ENCODE assay signal across 8 mouse cellular contexts in genomic region chr7:12422855-12423254, GRCm38 (mm10). TPM values are rescaled to one million over a fixed set of nuclear protein-coding genes. Genes with fewer than 3 reads are reported as not detected.
DNase-seq lines count a peak whose midpoint lies in the region; ATAC-seq and TF ChIP-seq lines count a peak whose summit lies in the region.

No protein-coding gene starts in this region.

- 0 out of 2 replicates have a peak overlapping the region, but pooled peaks have one; percentile 62 for H3K9ac ChIP-seq in lung, postnatal 0 days (replicated peaks; ENCODE audit: low read depth)
- H3K9ac ChIP-seq in limb, embryonic 15.5 days, result no peak overlapping the region
- H3K9ac ChIP-seq in stomach, embryonic 14.5 days (replicated peaks; ENCODE audit: low read depth, low read length), result no peak overlapping the region

- no peaks in the 10 kb centered on the region for H3K4me1 ChIP-seq in cerebellum, adult 2 months (ENCODE audit: control insufficient read depth, insufficient read depth, low read length)
- H3K4me1 ChIP-seq in lung, postnatal 0 days (ENCODE audit: insufficient read depth, low read depth, low read length), result no peaks in the 10 kb centered on the region
- H3K4me1 ChIP-seq in limb, embryonic 15.5 days, result peaks cover 11% of the 10 kb centered on the region
- peaks cover 4% of the 10 kb centered on the region; the same call in 1 of the 2 replicates for H3K4me1 ChIP-seq in stomach, embryonic 14.5 days (ENCODE audit: control insufficient read depth, insufficient read depth, low read length)

- no peaks in the 10 kb centered on the region for H3K9me3 ChIP-seq in lung, postnatal 0 days (ENCODE audit: low read length)
- no peaks in the 10 kb centered on the region for H3K9me3 ChIP-seq in limb, embryonic 15.5 days
- H3K9me3 ChIP-seq in stomach, embryonic 14.5 days (ENCODE audit: control insufficient read depth, low read depth, low read length), result no peaks in the 10 kb centered on the region

- H3K27me3 ChIP-seq in cerebellum, adult 2 months (ENCODE audit: control insufficient read depth, insufficient read depth, low read length), result no peaks in the 10 kb centered on the region
- H3K27me3 ChIP-seq in lung, postnatal 0 days (replicated peaks; ENCODE audit: insufficient read depth, low read length), result no peaks in the 10 kb centered on the region
- H3K27me3 ChIP-seq in limb, embryonic 15.5 days, result no peaks in the 10 kb centered on the region
- H3K27me3 ChIP-seq in stomach, embryonic 14.5 days (ENCODE audit: control insufficient read depth, insufficient read depth, low read length), result no peaks in the 10 kb centered on the region

- H3K4me2 ChIP-seq in lung, postnatal 0 days (replicated peaks; ENCODE audit: low read depth, low read length), result peak overlapping the region; percentile 57
- no peak overlapping the region; the same call in 1 of the 2 replicates for H3K4me2 ChIP-seq in limb, embryonic 15.5 days
- H3K4me2 ChIP-seq in stomach, embryonic 14.5 days (replicated peaks; ENCODE audit: low read depth, low read length), result peak overlapping the region; percentile 63; the same call in 1 of the 2 replicates

- no peak for TF ChIP-seq CTCF in cerebellum, adult 2 months (IDR thresholded peaks at IDR 0.05; ENCODE audit: borderline replicate concordance, insufficient read depth, low read depth, low read length)
- no peak for TF ChIP-seq CTCF in lung, postnatal 0 days (IDR thresholded peaks at IDR 0.05)

- DNase-seq in cerebellum, adult 2 months, result no peak
- DNase-seq in cerebellum, postnatal 10 days, result no peak
- DNase-seq in lung, postnatal 0 days (ENCODE audit: low spot score), result no peak
- no peak for DNase-seq in lung, postnatal 10 days
- DNase-seq in thymus, postnatal 0 days (ENCODE audit: low spot score), result no peak
- no peak for DNase-seq in right cerebral cortex, adult 2 months (ENCODE audit: low spot score in 2 of 2)

- no peaks in the 10 kb centered on the region for H3K36me3 ChIP-seq in lung, postnatal 0 days (ENCODE audit: insufficient read depth, low read length)
- peaks cover 18% of the 10 kb centered on the region for H3K36me3 ChIP-seq in limb, embryonic 15.5 days
- H3K36me3 ChIP-seq in stomach, embryonic 14.5 days (ENCODE audit: control insufficient read depth, insufficient read depth, low read length), result no peaks in the 10 kb centered on the region

- ATAC-seq in lung, postnatal 0 days, result no peak
- no peak for ATAC-seq in limb, embryonic 15.5 days (ENCODE audit: insufficient number of reproducible peaks, low FRiP score, low TSS enrichment, low read depth)
- ATAC-seq in stomach, embryonic 14.5 days (ENCODE audit: insufficient number of reproducible peaks, insufficient read depth, low FRiP score, low read depth), result 0 out of 2 replicates have a peak, but pooled peaks have one; percentile 10

- TF ChIP-seq EP300 in lung, postnatal 0 days (IDR thresholded peaks at IDR 0.05), result no peak

- no peak overlapping the region for H3K27ac ChIP-seq in cerebellum, adult 2 months (ENCODE audit: insufficient read depth, low read length)
- H3K27ac ChIP-seq in lung, postnatal 0 days (ENCODE audit: low read length), result no peak overlapping the region
- H3K27ac ChIP-seq in limb, embryonic 15.5 days, result no peak overlapping the region
- no peak overlapping the region for H3K27ac ChIP-seq in stomach, embryonic 14.5 days (ENCODE audit: low read length)

- 57% methylated on average over 3 of the region's 3 CpGs for WGBS in cerebellum, adult 2 months
- 56% methylated on average over 3 of the region's 3 CpGs for WGBS in lung, postnatal 0 days
- WGBS in limb, embryonic 15.5 days, result 62% methylated on average over 3 of the region's 3 CpGs
- WGBS in stomach, embryonic 14.5 days, result 51% methylated on average over 3 of the region's 3 CpGs

- no peak for TF ChIP-seq POLR2A in cerebellum, adult 2 months (IDR thresholded peaks at IDR 0.05; ENCODE audit: borderline replicate concordance, insufficient read depth, low read length)

- peak overlapping the region; percentile 81 for H3K4me3 ChIP-seq in cerebellum, adult 2 months (replicated peaks; ENCODE audit: insufficient read depth, low read depth, low read length)
- peak overlapping the region; percentile 54 for H3K4me3 ChIP-seq in lung, postnatal 0 days (ENCODE audit: low read depth, low read length)
- H3K4me3 ChIP-seq in limb, embryonic 15.5 days, result peak overlapping the region; percentile 63
- peak overlapping the region; percentile 58 for H3K4me3 ChIP-seq in stomach, embryonic 14.5 days (ENCODE audit: low read depth, low read length)

RNA-seq across cellular contexts. Expression of gene Zfp551, which starts 0.3 kb away (rescaled TPM):
- polyA plus RNA-seq in cerebellum, adult 2 months (2012; rRNA removed), result 2.9 and 3.3 TPM in 2 replicates
- polyA plus RNA-seq in lung, postnatal 0 days (2015; fragmentation: Nextera tagmentation; extraction: Ambion mirVana), result 2.5 TPM in 2 replicates
- 4.3 and 5.3 TPM in 2 replicates for polyA plus RNA-seq in limb, embryonic 15.5 days (2015; fragmentation: Nextera tagmentation; extraction: Ambion mirVana)
- polyA plus RNA-seq in stomach, embryonic 14.5 days (2014; fragmentation: Nextera tagmentation; extraction: Ambion mirVana), result 4.5 and 4.8 TPM in 2 replicates
- 2.6 and 3.2 TPM in 2 replicates for polyA plus RNA-seq in thymus, postnatal 0 days (2015; fragmentation: Nextera tagmentation; extraction: Ambion mirVana)

RNA-seq across cellular contexts. Expression of gene Vmn1r84, which starts 53.8 kb away (rescaled TPM):
- polyA plus RNA-seq in cerebellum, adult 2 months (2012; rRNA removed), result not detected in 2 replicates
- polyA plus RNA-seq in lung, postnatal 0 days (2015; fragmentation: Nextera tagmentation; extraction: Ambion mirVana), result not detected in 2 replicates
- polyA plus RNA-seq in limb, embryonic 15.5 days (2015; fragmentation: Nextera tagmentation; extraction: Ambion mirVana), result not detected in 2 replicates
- polyA plus RNA-seq in stomach, embryonic 14.5 days (2014; fragmentation: Nextera tagmentation; extraction: Ambion mirVana), result not detected in 2 replicates
- not detected in 2 replicates for polyA plus RNA-seq in thymus, postnatal 0 days (2015; fragmentation: Nextera tagmentation; extraction: Ambion mirVana)

RNA-seq across cellular contexts. Expression of gene Zfp606, which starts 55.2 kb away (rescaled TPM):
- 10.8 and 12.4 TPM in 2 replicates for polyA plus RNA-seq in cerebellum, adult 2 months (2012; rRNA removed)
- polyA plus RNA-seq in lung, postnatal 0 days (2015; fragmentation: Nextera tagmentation; extraction: Ambion mirVana), result 9.7 and 10.1 TPM in 2 replicates
- polyA plus RNA-seq in limb, embryonic 15.5 days (2015; fragmentation: Nextera tagmentation; extraction: Ambion mirVana), result 17.2 and 18.2 TPM in 2 replicates
- polyA plus RNA-seq in stomach, embryonic 14.5 days (2014; fragmentation: Nextera tagmentation; extraction: Ambion mirVana), result 27.2 and 27.3 TPM in 2 replicates
- 13.9 and 14.6 TPM in 2 replicates for polyA plus RNA-seq in thymus, postnatal 0 days (2015; fragmentation: Nextera tagmentation; extraction: Ambion mirVana)
